Mouse (Mus musculus) embryonic facial prominence, embryonic 12.5 days (tissue): ENCODE data around the gene Pla2r1. TPM values are rescaled to one million over a fixed set of nuclear protein-coding genes. Genes with fewer than 3 reads are reported as not detected.

Experiments used
- ATAC-seq: fragments of 200-750 bp; cut with Nextera tagmentation; 2 replicates; pipeline ENCODE4 v1.8.0; 2017; ENCODE audit not compliant: insufficient number of reproducible peaks, insufficient read depth, low FRiP score, low TSS enrichment
- H3K27ac ChIP-seq: fragments of 300-500 bp; sonication (generic); 2 replicates; pipeline ENCODE4 v1.5.1; 2016; ENCODE audit warnings: mild to moderate bottlenecking
- H3K27me3 ChIP-seq: fragments of 300-500 bp; sonication (generic); 2 replicates; pipeline ENCODE4 v1.6.1; 2016; ENCODE audit warnings: mild to moderate bottlenecking, moderate library complexity
- H3K36me3 ChIP-seq: fragments of 300-500 bp; sonication (generic); 2 replicates; pipeline ENCODE4 v1.6.1; 2016; ENCODE audit warnings: mild to moderate bottlenecking
- H3K4me1 ChIP-seq: fragments of 300-500 bp; sonication (generic); 2 replicates; pipeline ENCODE4 v1.6.1; 2016
- H3K4me2 ChIP-seq: fragments of 300-500 bp; sonication (generic); replicated peaks from 2 replicates; pipeline ENCODE4 v1.6.1; 2016; ENCODE audit warnings: mild to moderate bottlenecking, moderate library complexity
- H3K4me3 ChIP-seq: fragments of 300-500 bp; sonication (generic); 2 replicates; pipeline ENCODE4 v1.5.1; 2016; ENCODE audit warnings: mild to moderate bottlenecking
- H3K9ac ChIP-seq: fragments of 300-500 bp; sonication (generic); 2 replicates; pipeline ENCODE4 v1.6.1; 2016; ENCODE audit warnings: mild to moderate bottlenecking, moderate library complexity
- H3K9me3 ChIP-seq: fragments of 300-500 bp; sonication (generic); 2 replicates; pipeline ENCODE4 v1.6.1; 2016; ENCODE audit warnings: mild to moderate bottlenecking, moderate library complexity
- WGBS: fragments of 180-500 bp; shearing (Covaris S2); methylation state at CpG from one replicate; pipeline ENCODE4 v1.1.7; 2016; 5-methylcytosine and 5-hydroxymethylcytosine counted together
- polyA plus RNA-seq: library from polyadenylated mRNA; unstranded; fragments of >200 nt; fragmentation: Nextera tagmentation; extraction: Ambion mirVana; gene quantifications from 2 replicates; pipeline ENCODE4 v1.2.1, GENCODE M21; 2016

Gene Pla2r1
- 2.4 and 3.7 TPM in 2 replicates for polyA plus RNA-seq

DNA sequence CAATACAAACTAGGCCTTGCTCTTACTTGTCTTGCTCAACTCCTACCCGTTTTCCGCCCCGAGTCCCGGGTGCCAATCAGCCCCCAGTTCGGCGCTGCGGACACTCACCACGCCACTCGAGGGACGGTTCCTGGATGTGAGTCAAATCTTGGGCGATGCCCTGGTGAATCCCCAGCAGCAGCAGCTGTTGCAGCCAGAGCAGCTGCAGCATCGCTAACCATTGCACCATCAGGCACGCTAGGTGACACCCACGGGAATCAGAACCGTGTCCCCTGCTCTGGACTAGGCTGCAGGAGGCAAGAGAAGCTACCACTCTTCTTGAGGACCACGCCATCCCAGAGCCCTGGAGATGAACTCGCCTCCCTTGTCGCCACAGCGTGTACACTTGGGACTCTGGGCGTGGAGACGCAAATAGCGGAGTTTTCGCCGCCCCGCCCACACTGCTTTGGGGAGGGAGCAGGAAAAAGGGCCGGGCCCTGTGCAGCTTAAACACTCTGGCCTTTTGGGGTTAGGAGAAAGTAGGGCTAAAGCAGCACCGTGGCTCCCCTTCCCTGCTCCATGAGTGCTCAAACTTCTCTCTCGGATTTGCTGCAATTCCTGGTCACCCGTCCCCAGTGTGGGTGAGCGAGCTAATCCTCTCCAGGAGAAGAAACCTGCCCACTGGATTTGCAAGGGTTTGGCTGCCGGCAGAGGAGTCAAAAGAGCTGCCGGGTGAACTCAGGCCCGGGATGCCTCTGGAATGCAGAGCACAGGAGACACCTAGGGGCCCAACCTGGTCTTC lies at the start of gene Pla2r1:
Gene Pla2r1 (minus strand): TSS at position 407 of the 781 bp plus-strand sequence.
- Histone ChIP-seq H3K27me3 (no peaks in the 10 kb centered on the region), H3K4me2 (peak within 1 kb of the TSS; percentile 93), H3K4me3 (peak within 1 kb of the TSS; percentile 42), H3K4me1 (peaks cover 5% of the 10 kb centered on the region), H3K9me3 (no peaks in the 10 kb centered on the region), H3K27ac (no peak within 1 kb of the TSS), H3K36me3 (no peaks in the 10 kb centered on the region), H3K9ac (peak within 1 kb of the TSS; percentile 45)
- 1% methylated on average over 33 of the region's 33 CpGs for WGBS
- 0 out of 2 replicates have a peak, but pooled peaks have one; percentile 41 for ATAC-seq

DNA sequence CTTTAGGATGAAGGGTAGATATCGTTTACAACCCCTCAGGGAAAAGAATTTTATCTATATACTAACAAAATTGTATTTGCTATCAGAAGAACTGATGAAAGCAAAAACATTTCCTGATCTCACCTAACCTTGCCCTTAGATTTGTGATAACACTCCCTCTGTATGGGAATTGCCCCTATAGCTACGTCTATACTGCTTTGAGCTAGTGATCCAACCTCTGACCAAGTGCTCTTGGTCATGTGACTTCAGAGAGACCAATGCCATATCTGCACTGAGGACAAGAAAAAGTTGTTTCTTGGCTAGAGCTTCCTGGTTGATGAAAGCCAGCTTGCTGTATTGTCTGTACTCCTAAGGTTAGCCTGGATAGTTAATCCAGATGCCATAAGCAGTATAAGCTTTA lies 48.2 kb upstream of the Pla2r1 start:
- 83% methylated on average over 2 of the region's 2 CpGs for WGBS
- H3K9ac ChIP-seq: no peak overlapping the region
- H3K4me2 ChIP-seq: no peak overlapping the region
- no peaks in the 10 kb centered on the region for H3K4me1 ChIP-seq
- H3K36me3 ChIP-seq: no peaks in the 10 kb centered on the region
- H3K27me3 ChIP-seq: no peaks in the 10 kb centered on the region
- no peak for ATAC-seq
- H3K4me3 ChIP-seq: no peak overlapping the region
- no peaks in the 10 kb centered on the region for H3K9me3 ChIP-seq
- H3K27ac ChIP-seq: no peak overlapping the region

DNA sequence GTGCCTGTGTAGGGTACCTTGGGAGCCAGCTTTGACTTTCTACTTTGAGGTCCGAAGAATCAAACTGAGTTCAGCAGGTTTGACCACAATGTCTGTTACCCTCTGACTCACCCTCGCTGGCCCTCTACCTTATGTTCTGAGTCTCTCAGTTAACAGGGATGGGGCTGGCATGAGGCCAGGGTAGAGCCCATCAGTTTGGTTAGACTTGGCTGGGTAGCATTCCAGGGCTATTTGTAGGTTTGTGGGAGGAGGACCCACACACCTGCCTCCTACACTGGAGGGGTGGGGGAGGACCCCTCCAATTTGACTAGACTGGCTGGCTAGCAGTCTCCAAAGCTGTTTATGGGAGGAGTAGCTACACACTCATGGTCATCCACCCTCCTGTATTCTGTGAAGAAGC lies 47.8 kb upstream of the Pla2r1 start:
- ATAC-seq: no peak
- Histone ChIP-seq H3K4me2 (no peak overlapping the region), H3K4me1 (no peaks in the 10 kb centered on the region), H3K27me3 (no peaks in the 10 kb centered on the region), H3K27ac (no peak overlapping the region), H3K9ac (no peak overlapping the region), H3K9me3 (no peaks in the 10 kb centered on the region), H3K4me3 (no peak overlapping the region), H3K36me3 (no peaks in the 10 kb centered on the region)
- 89% methylated on average over 2 of the region's 2 CpGs for WGBS

DNA sequence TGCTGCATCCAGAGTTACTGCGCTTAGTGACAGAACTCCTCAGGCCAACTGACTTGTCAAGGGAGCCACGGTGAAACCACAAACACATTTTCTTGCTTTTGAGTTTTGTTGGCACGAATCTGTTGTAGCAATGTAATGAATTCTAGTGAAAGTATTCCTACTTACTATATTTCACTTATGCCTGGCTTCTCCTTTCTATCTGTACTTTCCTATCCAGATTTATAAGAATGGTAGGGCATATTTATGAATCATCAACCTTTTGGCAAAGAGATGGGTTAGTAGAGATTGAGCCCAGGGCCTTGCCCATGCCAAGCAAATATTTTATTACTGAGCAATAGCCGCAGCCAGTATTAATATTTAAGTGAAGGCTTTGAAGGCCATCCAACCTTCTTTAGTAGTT lies 30.3 kb upstream of the Pla2r1 start:
- Histone ChIP-seq H3K36me3 (no peaks in the 10 kb centered on the region), H3K4me2 (no peak overlapping the region), H3K4me1 (no peaks in the 10 kb centered on the region), H3K27ac (no peak overlapping the region), H3K27me3 (no peaks in the 10 kb centered on the region), H3K9ac (no peak overlapping the region), H3K9me3 (no peaks in the 10 kb centered on the region), H3K4me3 (no peak overlapping the region)
- no peak for ATAC-seq
- 88% methylated on average over 4 of the region's 4 CpGs for WGBS

DNA sequence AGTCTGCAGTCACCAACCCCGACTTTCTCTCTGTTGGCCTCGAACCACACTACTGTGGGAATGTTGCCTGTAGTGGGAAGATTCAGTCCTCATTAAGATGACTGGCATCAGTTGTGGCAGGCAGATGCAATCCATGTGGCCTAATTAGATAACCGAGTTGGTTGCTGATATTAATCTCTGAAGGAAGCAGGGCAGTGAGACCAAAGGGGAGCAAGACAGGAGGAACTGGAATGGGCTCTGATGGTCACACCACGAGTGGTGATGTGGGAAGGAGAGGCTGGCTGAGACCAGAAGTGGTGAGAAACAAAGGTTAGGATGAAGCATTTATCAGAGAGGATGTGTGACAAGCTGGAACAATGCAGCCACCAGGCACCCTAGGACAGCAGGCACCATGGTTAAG lies 1.5 kb upstream of the Pla2r1 start:
- 71% methylated on average over 4 of the region's 4 CpGs for WGBS
- no peak overlapping the region for H3K4me3 ChIP-seq
- no peak for ATAC-seq
- H3K36me3 ChIP-seq: no peaks in the 10 kb centered on the region
- no peaks in the 10 kb centered on the region for H3K9me3 ChIP-seq
- no peak overlapping the region for H3K4me2 ChIP-seq
- H3K9ac ChIP-seq: no peak overlapping the region
- H3K27me3 ChIP-seq: no peaks in the 10 kb centered on the region
- no peak overlapping the region for H3K27ac ChIP-seq
- H3K4me1 ChIP-seq: peaks cover 5% of the 10 kb centered on the region

DNA sequence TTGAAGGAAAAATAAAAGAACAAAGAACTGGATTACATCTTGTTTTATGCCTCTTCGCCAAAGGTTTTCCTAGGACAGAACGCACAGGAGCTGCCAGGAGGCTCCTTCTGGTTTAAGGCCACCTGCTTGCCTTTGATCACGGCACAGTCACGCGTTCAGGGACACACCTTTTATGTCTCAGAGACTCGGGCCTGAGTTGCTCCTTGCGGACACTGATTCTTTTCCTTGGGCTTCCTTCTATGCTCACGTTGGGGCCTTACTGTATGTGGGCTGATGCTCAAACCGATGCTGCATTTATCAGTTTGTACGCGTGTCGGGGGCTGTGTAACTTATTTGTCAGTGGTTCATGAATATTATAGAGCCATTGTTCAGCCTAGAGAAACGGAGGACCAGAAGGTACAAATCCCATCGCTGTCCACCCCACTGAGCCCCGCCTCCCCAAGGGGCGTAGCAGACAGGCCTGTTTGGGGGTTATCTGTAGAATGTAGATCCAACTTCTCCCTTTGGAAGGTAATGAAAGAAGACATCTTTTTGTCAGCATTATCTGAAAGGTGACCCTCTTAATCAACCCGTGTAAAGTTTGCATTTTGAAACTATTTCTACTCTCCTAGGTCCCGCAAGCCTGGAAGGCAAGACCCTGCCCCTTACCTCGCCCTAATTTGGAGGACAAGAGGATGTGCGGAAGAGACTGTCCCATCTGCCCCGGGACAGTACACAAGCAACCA lies 769 bp downstream of the Pla2r1 start:
- Histone ChIP-seq H3K27me3 (no peaks in the 10 kb centered on the region), H3K9me3 (no peaks in the 10 kb centered on the region), H3K27ac (no peak overlapping the region), H3K36me3 (no peaks in the 10 kb centered on the region), H3K4me2 (peak overlapping the region; percentile 93), H3K9ac (peak overlapping the region; percentile 45), H3K4me1 (peaks cover 5% of the 10 kb centered on the region), H3K4me3 (peak overlapping the region; percentile 42)
- 24% methylated on average over 21 of the region's 21 CpGs for WGBS
- ATAC-seq: no peak

DNA sequence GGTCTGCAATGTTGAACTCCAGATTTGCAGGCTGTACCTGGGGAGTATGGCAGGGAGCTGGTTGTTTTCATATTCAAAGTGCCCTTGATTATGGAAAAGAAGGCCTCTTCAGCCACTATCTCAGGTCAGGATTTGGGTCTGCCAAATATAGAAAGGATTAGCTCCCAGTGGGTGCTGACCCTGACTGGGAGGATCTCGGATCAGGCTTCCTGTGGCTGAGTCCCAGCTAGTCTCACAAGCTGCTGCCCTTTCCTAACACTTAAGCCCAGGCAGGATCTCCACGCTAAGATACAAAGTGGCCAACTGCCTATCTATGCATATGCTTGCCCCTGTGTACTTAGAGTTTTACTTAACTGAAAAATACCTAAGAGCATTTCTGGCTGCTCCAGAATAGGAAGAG lies 1.4 kb downstream of the Pla2r1 start:
- no peak for ATAC-seq
- peaks cover 5% of the 10 kb centered on the region for H3K4me1 ChIP-seq
- H3K9ac ChIP-seq: no peak overlapping the region
- H3K27me3 ChIP-seq: no peaks in the 10 kb centered on the region
- no peaks in the 10 kb centered on the region for H3K9me3 ChIP-seq
- no peak overlapping the region for H3K27ac ChIP-seq
- WGBS: 30% methylated on average over 2 of the region's 2 CpGs
- no peak overlapping the region for H3K4me3 ChIP-seq
- no peaks in the 10 kb centered on the region for H3K36me3 ChIP-seq
- no peak overlapping the region for H3K4me2 ChIP-seq

DNA sequence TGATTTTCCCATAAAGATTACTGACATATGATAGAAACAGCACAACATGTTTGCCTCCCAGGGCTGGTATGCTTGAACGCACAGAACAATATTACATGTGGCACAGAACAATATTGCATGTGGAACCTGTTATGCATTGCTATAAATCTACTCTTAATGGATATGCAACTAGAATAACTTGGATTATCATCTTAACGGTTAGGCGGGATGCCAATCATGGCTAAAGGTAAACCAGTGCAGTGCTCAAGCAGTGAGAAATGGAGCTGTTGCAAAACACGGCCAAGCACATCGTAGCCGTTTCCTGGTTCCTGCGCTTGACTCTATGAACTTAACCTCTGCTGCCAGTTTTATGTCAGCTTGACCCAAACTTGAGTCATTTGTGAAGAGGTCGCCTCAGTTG lies 2.6 kb downstream of the Pla2r1 start:
- H3K27ac ChIP-seq: no peak overlapping the region
- no peaks in the 10 kb centered on the region for H3K9me3 ChIP-seq
- 92% methylated on average over 8 of the region's 8 CpGs for WGBS
- no peak overlapping the region for H3K9ac ChIP-seq
- H3K36me3 ChIP-seq: no peaks in the 10 kb centered on the region
- no peaks in the 10 kb centered on the region for H3K27me3 ChIP-seq
- no peak overlapping the region for H3K4me3 ChIP-seq
- no peak for ATAC-seq
- no peak overlapping the region for H3K4me2 ChIP-seq
- H3K4me1 ChIP-seq: peaks cover 5% of the 10 kb centered on the region

DNA sequence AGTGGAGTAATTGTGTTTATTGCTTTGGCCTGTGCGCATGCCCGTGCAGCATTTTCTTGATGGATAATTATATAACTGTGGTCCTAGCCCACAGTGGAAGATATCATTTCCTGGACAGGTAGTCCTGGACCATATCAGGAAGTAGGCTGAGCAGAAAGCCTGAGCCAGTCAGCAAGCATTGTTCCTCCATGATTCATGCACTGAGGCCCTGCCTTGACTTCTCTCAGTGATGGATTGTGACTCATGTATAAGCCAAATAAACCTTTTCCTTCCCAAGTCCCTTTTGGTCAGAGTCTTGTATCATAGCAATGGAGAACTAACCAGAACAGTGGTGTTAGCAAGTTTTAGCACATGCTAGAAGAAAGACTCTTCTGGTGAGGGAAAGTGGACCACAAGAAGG lies 3.3 kb downstream of the Pla2r1 start:
- Histone ChIP-seq H3K9ac (no peak overlapping the region), H3K36me3 (no peaks in the 10 kb centered on the region), H3K4me1 (peaks cover 5% of the 10 kb centered on the region), H3K27ac (no peak overlapping the region), H3K4me2 (no peak overlapping the region), H3K9me3 (no peaks in the 10 kb centered on the region), H3K27me3 (no peaks in the 10 kb centered on the region), H3K4me3 (no peak overlapping the region)
- 85% methylated on average over 2 of the region's 2 CpGs for WGBS
- ATAC-seq: no peak

DNA sequence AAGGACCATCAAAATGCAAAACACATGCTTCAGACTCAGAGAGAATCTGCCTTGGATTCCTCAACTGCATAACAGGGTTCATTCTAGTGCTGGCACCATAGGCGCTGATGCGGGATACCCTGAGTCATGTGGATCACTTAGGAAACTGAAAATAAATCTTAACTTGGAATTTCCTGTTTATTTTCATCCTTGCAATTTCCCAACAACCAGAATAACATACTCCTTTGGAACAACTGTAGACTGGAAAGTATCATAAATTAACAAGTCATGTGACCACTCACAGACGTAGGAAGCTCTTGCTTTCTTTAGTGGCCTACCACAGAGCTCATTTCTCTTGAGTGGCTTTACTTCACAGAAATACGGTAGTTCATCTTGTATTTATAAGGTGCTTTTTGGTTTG lies 7.0 kb downstream of the Pla2r1 start:
- H3K4me1 ChIP-seq: peaks cover 13% of the 10 kb centered on the region; the same call in 1 of the 2 replicates
- H3K9me3 ChIP-seq: no peaks in the 10 kb centered on the region
- 79% methylated on average over 4 of the region's 4 CpGs for WGBS

DNA sequence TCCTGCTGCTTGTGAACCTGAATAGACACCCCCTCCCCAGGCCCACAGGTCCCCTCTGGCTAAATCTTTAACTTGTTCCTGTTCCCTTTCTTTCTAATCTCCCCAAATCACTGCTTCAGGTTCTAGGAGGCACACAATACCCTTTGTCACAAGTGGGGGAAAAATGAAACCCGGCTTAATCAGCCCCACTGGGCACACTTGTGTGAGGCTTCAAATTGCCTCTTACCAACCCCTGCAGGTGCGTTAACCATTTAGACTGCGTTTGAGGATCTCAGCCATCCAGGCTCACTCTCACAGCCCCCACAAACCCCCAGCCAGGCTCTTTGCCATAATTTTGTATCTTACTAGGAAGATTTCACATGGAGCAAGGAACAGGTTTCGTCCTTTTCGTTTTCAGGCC lies 9.1 kb downstream of the Pla2r1 start:
- WGBS: 37% methylated on average over 5 of the region's 5 CpGs
- H3K27me3 ChIP-seq: no peaks in the 10 kb centered on the region
- H3K36me3 ChIP-seq: no peaks in the 10 kb centered on the region
- H3K4me2 ChIP-seq: no peak overlapping the region
- no peak overlapping the region for H3K4me3 ChIP-seq
- H3K9ac ChIP-seq: no peak overlapping the region
- peak overlapping the region; percentile 63 for H3K27ac ChIP-seq
- H3K4me1 ChIP-seq: peaks cover 14% of the 10 kb centered on the region; the same call in 1 of the 2 replicates
- no peak for ATAC-seq
- H3K9me3 ChIP-seq: no peaks in the 10 kb centered on the region

More for the DNA sequence above, 7.0 kb downstream of the Pla2r1 start:
- Histone ChIP-seq H3K36me3 (no peaks in the 10 kb centered on the region), H3K9ac (no peak overlapping the region), H3K27ac (no peak overlapping the region), H3K4me2 (no peak overlapping the region), H3K4me3 (no peak overlapping the region), H3K27me3 (no peaks in the 10 kb centered on the region)
- ATAC-seq: no peak

DNA sequence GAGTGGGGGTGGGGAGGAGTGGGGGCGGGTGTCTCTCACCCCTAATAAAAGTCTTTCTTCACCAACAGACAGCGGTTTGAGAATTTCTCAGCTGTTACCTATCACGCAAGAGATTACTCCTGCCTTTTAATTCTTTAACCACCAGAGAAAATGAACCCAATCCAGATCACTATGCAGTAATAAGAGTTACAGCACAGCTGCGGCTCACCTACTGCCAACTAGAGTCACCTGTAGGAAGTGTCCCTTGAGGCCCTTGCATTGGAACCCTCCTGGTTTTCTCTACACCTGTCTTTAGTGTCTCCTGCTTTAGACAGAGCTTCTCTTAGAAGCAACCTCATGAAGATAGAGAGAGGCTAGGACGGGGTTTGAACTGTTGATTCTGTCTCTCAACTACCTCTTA lies 11.4 kb downstream of the Pla2r1 start:
- ATAC-seq: no peak
- no peak overlapping the region for H3K4me2 ChIP-seq

More for the DNA sequence above, 11.4 kb downstream of the Pla2r1 start:
- Histone ChIP-seq H3K4me1 (peaks cover 14% of the 10 kb centered on the region; the same call in 1 of the 2 replicates), H3K9me3 (no peaks in the 10 kb centered on the region), H3K9ac (no peak overlapping the region), H3K36me3 (no peaks in the 10 kb centered on the region), H3K27me3 (no peaks in the 10 kb centered on the region), H3K4me3 (no peak overlapping the region), H3K27ac (no peak overlapping the region)
- WGBS: 48% methylated on average over 5 of the region's 5 CpGs
